Comparison of ENCODE assay signal across 12 mouse cellular contexts in the genomic region with DNA sequence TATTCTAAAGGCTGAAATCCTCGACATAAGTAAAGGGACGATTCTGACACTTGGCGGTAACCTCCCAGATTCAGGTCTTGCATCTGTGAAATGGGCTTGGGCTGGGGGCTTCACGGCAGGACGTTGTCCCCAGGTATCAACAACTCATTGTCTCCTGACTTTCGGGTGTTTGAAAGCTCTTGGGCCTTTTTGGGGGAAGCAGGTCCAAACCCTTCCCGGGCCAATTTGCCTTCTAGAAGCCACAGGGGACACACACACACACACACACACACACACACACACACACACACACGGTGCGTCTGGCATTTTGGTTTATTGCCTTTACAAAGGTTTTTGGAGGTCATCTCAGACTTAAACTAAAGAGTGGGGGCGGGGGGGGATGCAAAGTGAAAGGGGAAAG. TPM values are rescaled to one million over a fixed set of nuclear protein-coding genes. Genes with fewer than 3 reads are reported as not detected.
A peak's percentile ranks its signal among the peaks of the same experiment; 100 is the strongest.
DNase-seq lines count a peak whose midpoint lies in the region; ATAC-seq and TF ChIP-seq lines count a peak whose summit lies in the region.
"Had no signal": no experiment of that assay in that cellular context is flagged by ENCODE, and none has a peak within 500 bp of the region (broad histone marks: within the 10 kb centered on the region; RNA-seq: fewer than 3 reads in every experiment).

No protein-coding gene starts in this region.

- peak overlapping the region; percentile 52 for H3K4me3 ChIP-seq in heart, embryonic 10.5 days
- H3K4me3 ChIP-seq in lung, postnatal 0 days (ENCODE audit: low read depth, low read length), result peak overlapping the region; percentile 21; the same call in 1 of the 2 replicates
- peak overlapping the region; percentile 41 for H3K4me3 ChIP-seq in limb, embryonic 10.5 days
- H3K4me3 ChIP-seq in stomach, embryonic 14.5 days (ENCODE audit: low read depth, low read length), result no peak overlapping the region

- peak overlapping the region; percentile 47 for H3K4me2 ChIP-seq in lung, postnatal 0 days (replicated peaks; ENCODE audit: low read depth, low read length)
- H3K4me2 ChIP-seq in stomach, embryonic 14.5 days (replicated peaks; ENCODE audit: low read depth, low read length), result peak overlapping the region; percentile 21; the same call in 1 of the 2 replicates

- H3K9ac ChIP-seq in lung, postnatal 0 days (replicated peaks; ENCODE audit: low read depth), result no peak overlapping the region
- no peak overlapping the region for H3K9ac ChIP-seq in stomach, embryonic 14.5 days (replicated peaks; ENCODE audit: low read depth, low read length)

- H3K4me1 ChIP-seq in heart, embryonic 10.5 days, result peaks cover 14% of the 10 kb centered on the region
- H3K4me1 ChIP-seq in lung, postnatal 0 days (ENCODE audit: insufficient read depth, low read depth, low read length), result no peaks in the 10 kb centered on the region
- H3K4me1 ChIP-seq in limb, embryonic 10.5 days, result peaks cover 36% of the 10 kb centered on the region
- no peaks in the 10 kb centered on the region for H3K4me1 ChIP-seq in stomach, embryonic 14.5 days (ENCODE audit: control insufficient read depth, insufficient read depth, low read length)

- DNase-seq in heart, embryonic 10.5 days (ENCODE audit: low spot score), result no peak
- DNase-seq in heart, postnatal 10 days, result no peak
- DNase-seq in lung, postnatal 0 days (ENCODE audit: low spot score), result no peak
- no peak for DNase-seq in lung, postnatal 10 days
- no peak for DNase-seq in limb, embryonic 10.5 days (ENCODE audit: low spot score)
- no peak for DNase-seq in left cerebral cortex, postnatal 14 days (ENCODE audit: low spot score in 2 of 2)
- DNase-seq in thymus, postnatal 36 days, result no peak
- DNase-seq: cerebellum, adult 11 months had no signal

- H3K36me3 ChIP-seq in heart, embryonic 10.5 days, result no peaks in the 10 kb centered on the region
- H3K36me3 ChIP-seq in lung, postnatal 0 days (ENCODE audit: insufficient read depth, low read length), result no peaks in the 10 kb centered on the region
- H3K36me3 ChIP-seq in limb, embryonic 10.5 days, result no peaks in the 10 kb centered on the region
- no peaks in the 10 kb centered on the region for H3K36me3 ChIP-seq in stomach, embryonic 14.5 days (ENCODE audit: control insufficient read depth, insufficient read depth, low read length)

- no peak overlapping the region for H3K27ac ChIP-seq in heart, embryonic 10.5 days
- no peak overlapping the region for H3K27ac ChIP-seq in lung, postnatal 0 days (ENCODE audit: low read length)
- H3K27ac ChIP-seq in limb, embryonic 10.5 days, result no peak overlapping the region
- no peak overlapping the region for H3K27ac ChIP-seq in stomach, embryonic 14.5 days (ENCODE audit: low read length)
- H3K27ac ChIP-seq: macrophage had no signal

- 2% methylated on average over 10 of the region's 10 CpGs for WGBS in heart, embryonic 10.5 days
- WGBS in lung, postnatal 0 days, result 0% methylated on average over 10 of the region's 10 CpGs
- 1% methylated on average over 10 of the region's 10 CpGs for WGBS in limb, embryonic 10.5 days
- 1% methylated on average over 10 of the region's 10 CpGs for WGBS in stomach, embryonic 14.5 days

- no peak for ATAC-seq in lung, postnatal 0 days
- no peak for ATAC-seq in stomach, embryonic 14.5 days (ENCODE audit: insufficient number of reproducible peaks, insufficient read depth, low FRiP score, low read depth)

- no peak for TF ChIP-seq EP300 in lung, postnatal 0 days (IDR thresholded peaks at IDR 0.05)

- TF ChIP-seq CTCF in lung, postnatal 0 days (IDR thresholded peaks at IDR 0.05), result no peak

- H3K27me3 ChIP-seq in heart, embryonic 10.5 days (ENCODE audit: insufficient read depth, poor library complexity, severe bottlenecking), result peaks cover 96% of the 10 kb centered on the region
- H3K27me3 ChIP-seq in lung, postnatal 0 days (replicated peaks; ENCODE audit: insufficient read depth, low read length), result peaks cover 45% of the 10 kb centered on the region
- H3K27me3 ChIP-seq in limb, embryonic 10.5 days (ENCODE audit: low read depth, poor library complexity, severe bottlenecking), result peaks cover 98% of the 10 kb centered on the region
- H3K27me3 ChIP-seq in stomach, embryonic 14.5 days (ENCODE audit: control insufficient read depth, insufficient read depth, low read length), result peaks cover 53% of the 10 kb centered on the region

- intact Hi-C loops in heart, postnatal 10 days (cut with DNase I), result no loop called here
- intact Hi-C loops in left cerebral cortex, postnatal 14 days (cut with DNase I), result no loop called here

- H3K9me3 ChIP-seq in heart, embryonic 10.5 days, result no peaks in the 10 kb centered on the region
- no peaks in the 10 kb centered on the region for H3K9me3 ChIP-seq in lung, postnatal 0 days (ENCODE audit: low read length)
- no peaks in the 10 kb centered on the region for H3K9me3 ChIP-seq in limb, embryonic 10.5 days (replicated peaks)
- H3K9me3 ChIP-seq in stomach, embryonic 14.5 days (ENCODE audit: control insufficient read depth, low read depth, low read length), result no peaks in the 10 kb centered on the region

RNA-seq across cellular contexts. Expression of a gene that starts 23.6 kb away (rescaled TPM):
- polyA plus RNA-seq in heart, embryonic 10.5 days (2016; fragmentation: Nextera tagmentation; extraction: Ambion mirVana), result not detected in 2 replicates
- not detected for total RNA-seq in heart, postnatal 10 days (2021)
- polyA plus RNA-seq in lung, postnatal 0 days (2015; fragmentation: Nextera tagmentation; extraction: Ambion mirVana), result not detected in 2 replicates
- not detected in 2 replicates for polyA plus RNA-seq in limb, embryonic 10.5 days (2016; fragmentation: Nextera tagmentation; extraction: Ambion mirVana)
- polyA plus RNA-seq in stomach, embryonic 14.5 days (2014; fragmentation: Nextera tagmentation; extraction: Ambion mirVana), result not detected in 2 replicates
- total RNA-seq in left cerebral cortex, postnatal 14 days (2021), result 1 to 10 TPM in 1 of 2 experiments, under 1 TPM in 1; 0.68 to 1.5 TPM
- polyA plus RNA-seq: large intestine, adult 2 months; macrophage had no signal

RNA-seq across cellular contexts. Expression of a gene that starts 25.6 kb away (rescaled TPM):
- not detected in 2 replicates for polyA plus RNA-seq in heart, embryonic 10.5 days (2016; fragmentation: Nextera tagmentation; extraction: Ambion mirVana)
- not detected for total RNA-seq in heart, postnatal 10 days (2021)
- not detected in 2 replicates for polyA plus RNA-seq in lung, postnatal 0 days (2015; fragmentation: Nextera tagmentation; extraction: Ambion mirVana)
- not detected in 2 replicates for polyA plus RNA-seq in limb, embryonic 10.5 days (2016; fragmentation: Nextera tagmentation; extraction: Ambion mirVana)
- polyA plus RNA-seq in stomach, embryonic 14.5 days (2014; fragmentation: Nextera tagmentation; extraction: Ambion mirVana), result 0.10 TPM in 1 of 2 replicates, not detected in the other
- not detected for total RNA-seq in left cerebral cortex, postnatal 14 days (2021)
- polyA plus RNA-seq: frontal cortex, adult 2 months; large intestine, adult 2 months; macrophage had no signal
